10 mouse cellular contexts compared by ENCODE assay signal in the genomic region with DNA sequence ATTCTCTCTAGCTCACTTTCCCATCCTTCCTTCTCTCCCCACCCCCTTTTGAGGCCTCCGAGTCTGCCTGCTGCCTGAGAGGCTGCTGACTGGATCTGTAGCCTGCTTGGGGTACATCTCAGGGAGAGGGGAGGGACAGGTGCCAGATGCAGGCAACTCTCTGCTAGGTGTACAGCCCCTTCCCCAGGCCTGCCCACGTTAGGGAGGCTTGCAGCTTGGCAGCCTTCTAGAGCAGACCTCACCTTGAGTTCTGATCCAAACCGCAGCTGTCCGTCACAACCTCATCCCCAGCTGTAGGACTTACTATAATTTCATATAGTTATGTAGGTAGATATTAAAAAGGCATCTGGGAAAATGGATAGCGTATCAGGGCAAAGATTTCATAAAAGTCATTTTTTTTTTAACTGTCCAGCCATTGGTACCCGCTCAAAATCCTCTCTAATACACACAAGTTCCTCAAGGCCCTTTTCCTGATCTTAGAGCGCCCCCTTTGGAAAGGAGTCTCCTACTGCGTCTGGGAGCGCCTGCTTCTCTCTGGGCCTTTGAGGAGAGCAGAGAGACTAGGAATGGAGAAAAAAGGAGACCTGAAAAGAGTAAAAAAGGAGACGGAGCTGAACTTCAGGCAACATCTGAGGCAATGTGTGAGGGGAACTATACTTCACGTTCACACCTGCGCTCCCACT.
DNase-seq lines count a peak whose midpoint lies in the region; ATAC-seq and TF ChIP-seq lines count a peak whose summit lies in the region.
"Had no signal": no experiment of that assay in that cellular context is flagged by ENCODE, and none has a peak within 500 bp of the region (broad histone marks: within the 10 kb centered on the region; RNA-seq: fewer than 3 reads in every experiment).

No protein-coding gene starts in this region.

- peak in 1 of 2 experiments; percentile 23 for DNase-seq in heart, adult 2 months
- DNase-seq in heart, adult 11 months: no peak
- peak; percentile 39 for DNase-seq in ES-CJ7 (ENCODE audit: low read depth, low spot score)
- DNase-seq in cerebellum, adult 11-12 months: peak; percentile 14
- DNase-seq in forelimb bud, embryonic 11.5 days (ENCODE audit: low read depth, low spot score): peak; percentile 68
- DNase-seq in layer of hippocampus, postnatal 14 days (ENCODE audit: low spot score in 2 of 2): peak; percentile 61 to 77

- no peaks in the 10 kb centered on the region for H3K9me3 ChIP-seq in midbrain, embryonic 13.5 days
- H3K9me3 ChIP-seq: limb, embryonic 15.5 days; stomach, embryonic 15.5 days had no signal

- ATAC-seq in midbrain, embryonic 13.5 days: peak; percentile 56
- no peak for ATAC-seq in megakaryocyte, adult 5-6 weeks (ENCODE audit: poor library complexity, severe bottlenecking)

- peak; percentile 72 for TF ChIP-seq CTCF in heart, adult 2 months (IDR thresholded peaks at IDR 0.05)

- TF ChIP-seq EP300 in heart, adult 2 months (IDR thresholded peaks at IDR 0.05; ENCODE audit: insufficient read depth, low read depth, low read length): no peak

- no peaks in the 10 kb centered on the region for H3K27me3 ChIP-seq in heart, adult 2 months (ENCODE audit: control insufficient read depth, insufficient read depth, low read length)
- H3K27me3 ChIP-seq in midbrain, embryonic 13.5 days: peaks cover 12% of the 10 kb centered on the region; the same call in 1 of the 2 replicates
- H3K27me3 ChIP-seq: stomach, embryonic 15.5 days had no signal

- H3K36me3 ChIP-seq in heart, adult 2 months (ENCODE audit: control insufficient read depth, insufficient read depth, low read length): no peaks in the 10 kb centered on the region
- no peaks in the 10 kb centered on the region for H3K36me3 ChIP-seq in midbrain, embryonic 13.5 days
- H3K36me3 ChIP-seq: limb, embryonic 15.5 days; stomach, embryonic 15.5 days had no signal

- 34% methylated on average over 12 of the region's 12 CpGs for WGBS in heart, adult 2 months
- 32% methylated on average over 11 of the region's 12 CpGs for WGBS in midbrain, embryonic 13.5 days

- intact Hi-C loops in heart, adult 2 months (cut with DNase I): loop anchor here (5.0 kb wide), 1 partner anchor 1521 kb away; no protein-coding TSS in a partner anchor

- H3K79me2 ChIP-seq in heart, adult 2 months (replicated peaks; ENCODE audit: control insufficient read depth, insufficient read depth, low read length): no peaks in the 10 kb centered on the region

- H3K4me1 ChIP-seq in heart, adult 2 months (ENCODE audit: control insufficient read depth, insufficient read depth, low read length): no peaks in the 10 kb centered on the region
- peaks cover 11% of the 10 kb centered on the region for H3K4me1 ChIP-seq in midbrain, embryonic 13.5 days (replicated peaks)
- H3K4me1 ChIP-seq: limb, embryonic 15.5 days; stomach, embryonic 15.5 days had no signal

- TF ChIP-seq POLR2A in heart, adult 2 months (IDR thresholded peaks at IDR 0.05; ENCODE audit: insufficient read depth, low read depth, low read length): no peak

- no peak overlapping the region for H3K4me2 ChIP-seq in midbrain, embryonic 13.5 days (replicated peaks)
- H3K4me2 ChIP-seq: limb, embryonic 15.5 days; stomach, embryonic 15.5 days had no signal

- H3K9ac ChIP-seq in heart, adult 2 months (ENCODE audit: low read depth, low read length): no peak overlapping the region
- H3K9ac ChIP-seq in midbrain, embryonic 13.5 days (replicated peaks): no peak overlapping the region
- H3K9ac ChIP-seq: limb, embryonic 15.5 days; stomach, embryonic 15.5 days had no signal

- H3K4me3 ChIP-seq in heart, adult 2 months: no peak overlapping the region
- H3K4me3 ChIP-seq in midbrain, embryonic 13.5 days (replicated peaks): no peak overlapping the region
- H3K4me3 ChIP-seq: limb, embryonic 15.5 days; stomach, embryonic 15.5 days had no signal

- H3K27ac ChIP-seq in heart, adult 2 months: no peak overlapping the region
- H3K27ac ChIP-seq in midbrain, embryonic 13.5 days: no peak overlapping the region
- H3K27ac ChIP-seq: limb, embryonic 15.5 days; stomach, embryonic 15.5 days had no signal
